Mouse (Mus musculus) kidney, adult 2 months (tissue): ENCODE data around the gene Dus4l.

ENCODE experiments used
- CTCF ChIP-seq: fragments of 200-500 bp; conservative IDR thresholded peaks from 2 replicates; pipeline ENCODE4 v1.5.1; 2011; ENCODE audit warnings: low read depth, mild to moderate bottlenecking, control low read depth, low read length, moderate library complexity, mixed read lengths; ENCODE audit not compliant: insufficient read depth, insufficient read length
- POLR2A ChIP-seq: fragments of 200-500 bp; IDR thresholded peaks from one replicate; pipeline ENCODE4 v1.6.1; 2011; ENCODE audit warnings: low read depth, low read length, control low read depth

DNA sequence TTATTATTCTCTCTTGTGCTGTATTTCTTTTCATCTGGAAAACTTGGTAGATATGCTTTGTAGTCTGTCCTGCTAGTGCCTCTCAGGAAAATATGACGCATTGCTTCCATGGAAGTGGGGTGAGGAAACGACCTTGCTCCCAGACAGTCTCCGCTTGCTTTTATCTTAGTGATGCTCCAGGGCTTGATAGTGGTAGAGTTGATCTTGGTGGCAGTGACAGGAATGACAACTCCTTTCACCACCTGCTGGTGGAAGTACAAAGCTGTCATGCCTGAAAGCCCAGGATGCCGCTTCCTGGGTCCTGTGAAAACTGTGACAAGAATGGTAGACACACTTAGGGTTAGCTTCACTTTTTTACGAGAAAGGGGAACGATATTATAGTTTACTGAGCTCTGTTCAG, 49.3 kb upstream of the Dus4l start:
- 0 out of 2 replicates have a peak, but pooled peaks have one; percentile 1 for TF ChIP-seq CTCF
- TF ChIP-seq POLR2A, result no peak
